Mouse (Mus musculus) kidney, embryonic 15.5 days (tissue): ENCODE results near the gene Chrna7. TPM values are rescaled to one million over a fixed set of nuclear protein-coding genes. Genes with fewer than 3 reads are reported as not detected.

Experiments used
- polyA plus RNA-seq: library from polyadenylated mRNA; unstranded; fragments of >200 nt; fragmentation: Nextera tagmentation; extraction: Ambion mirVana; gene quantifications from 2 replicates; pipeline ENCODE4 v1.2.1, GENCODE M21; 2015

Gene Chrna7
- polyA plus RNA-seq, 1 experiment from 2014 or later = 4.5 TPM

Other genes with a start within 250 kb of the Chrna7 start
- 0.14 and 0.19 TPM in 2 replicates for gene Otud7a, start 232.2 kb upstream of the Chrna7 start, polyA plus RNA-seq